Mouse (Mus musculus) heart, embryonic 16.5 days (tissue): ENCODE results near the gene Cdkl4. TPM values are rescaled to one million over a fixed set of nuclear protein-coding genes. Genes with fewer than 3 reads are reported as not detected.

Experiments used
- ATAC-seq: fragments of 200-750 bp; cut with Nextera tagmentation; replicated peaks from 2 replicates; pipeline ENCODE4 v1.8.0; 2017; ENCODE audit warnings: moderate number of reproducible peaks; ENCODE audit not compliant: insufficient read depth, low FRiP score; ENCODE audit errors: extremely low read depth
- H3K27ac ChIP-seq: fragments of 300-500 bp; sonication (generic); 2 replicates; pipeline ENCODE4 v1.5.1; 2014; ENCODE audit warnings: mild to moderate bottlenecking, low read length, control low read depth, moderate library complexity
- H3K27me3 ChIP-seq: fragments of 300-500 bp; sonication (generic); 2 replicates; pipeline ENCODE4 v1.6.1; 2014; ENCODE audit warnings: low read length, mixed read lengths; ENCODE audit not compliant: control insufficient read depth, insufficient read depth
- H3K36me3 ChIP-seq: fragments of 300-500 bp; sonication (generic); 2 replicates; pipeline ENCODE4 v1.6.1; 2014; ENCODE audit not compliant: control insufficient read depth, insufficient read depth
- H3K4me1 ChIP-seq: fragments of 300-500 bp; sonication (generic); 2 replicates; pipeline ENCODE4 v1.6.1; 2014; ENCODE audit warnings: low read length, mixed read lengths; ENCODE audit not compliant: control insufficient read depth, insufficient read depth
- H3K4me2 ChIP-seq: fragments of 300-500 bp; sonication (generic); 2 replicates; pipeline ENCODE4 v1.6.1; 2014; ENCODE audit warnings: low read depth, mild to moderate bottlenecking, control low read depth, low read length
- H3K4me3 ChIP-seq: fragments of 300-500 bp; sonication (generic); 2 replicates; pipeline ENCODE4 v1.5.1; 2014; ENCODE audit warnings: mild to moderate bottlenecking, control low read depth, low read length
- H3K9ac ChIP-seq: fragments of 300-500 bp; sonication (generic); 2 replicates; pipeline ENCODE4 v1.6.1; 2014; ENCODE audit warnings: low read length, control low read depth
- H3K9me3 ChIP-seq: fragments of 300-500 bp; sonication (generic); replicated peaks from 2 replicates; pipeline ENCODE4 v1.6.1; 2016; ENCODE audit warnings: low read length; ENCODE audit not compliant: control insufficient read depth
- WGBS: fragments of 180-500 bp; shearing (Covaris S2); extraction: QIAGEN DNeasy Blood & Tissue Kit; methylation state at CpG from one replicate; pipeline ENCODE4 v1.1.7; 2014; 5-methylcytosine and 5-hydroxymethylcytosine counted together
- polyA plus RNA-seq: library from polyadenylated mRNA; unstranded; fragments of >200 nt; fragmentation: Nextera tagmentation; extraction: Ambion mirVana; gene quantifications from 2 replicates; pipeline ENCODE4 v1.2.1, GENCODE M21; 2015

The Cdkl4 gene
- 0.14 and 0.32 TPM in 2 replicates for polyA plus RNA-seq

DNA sequence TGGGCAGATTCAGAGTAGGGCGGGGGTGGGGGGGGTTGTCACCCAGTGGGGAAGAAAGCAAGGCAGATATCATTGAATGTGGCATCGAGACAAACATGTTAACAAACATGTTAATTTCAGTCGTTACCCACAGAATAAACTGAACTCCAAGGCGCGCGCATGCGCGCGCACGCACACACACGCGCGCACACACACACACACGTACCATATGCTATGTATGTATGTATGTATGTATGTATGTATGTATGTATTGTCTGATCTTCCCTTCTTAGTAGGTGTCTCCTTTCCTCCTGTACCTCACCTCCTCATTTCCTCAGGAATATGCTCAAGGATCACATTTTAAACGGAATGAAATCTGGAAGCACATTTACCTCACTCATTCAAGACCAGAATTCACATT is at the start of gene Cdkl4:
Gene Cdkl4, minus strand, starts transcription at position 175 of the 400 bp plus-strand sequence.
- peak within 1 kb of the TSS; percentile 60 for H3K9ac ChIP-seq
- no peak for ATAC-seq
- H3K4me2 ChIP-seq = peak within 1 kb of the TSS; percentile 93
- WGBS = 72% methylated on average over 15 of the region's 15 CpGs
- H3K4me1 ChIP-seq = peaks cover 8% of the 10 kb centered on the region
- H3K36me3 ChIP-seq = peaks cover 7% of the 10 kb centered on the region; the same call in 1 of the 2 replicates
- H3K9me3 ChIP-seq = 0 out of 2 replicates have a peak, but pooled peaks cover 2% of the 10 kb centered on the region
- H3K4me3 ChIP-seq = peak within 1 kb of the TSS; percentile 56
- H3K27ac ChIP-seq = no peak within 1 kb of the TSS
- no peaks in the 10 kb centered on the region for H3K27me3 ChIP-seq

DNA sequence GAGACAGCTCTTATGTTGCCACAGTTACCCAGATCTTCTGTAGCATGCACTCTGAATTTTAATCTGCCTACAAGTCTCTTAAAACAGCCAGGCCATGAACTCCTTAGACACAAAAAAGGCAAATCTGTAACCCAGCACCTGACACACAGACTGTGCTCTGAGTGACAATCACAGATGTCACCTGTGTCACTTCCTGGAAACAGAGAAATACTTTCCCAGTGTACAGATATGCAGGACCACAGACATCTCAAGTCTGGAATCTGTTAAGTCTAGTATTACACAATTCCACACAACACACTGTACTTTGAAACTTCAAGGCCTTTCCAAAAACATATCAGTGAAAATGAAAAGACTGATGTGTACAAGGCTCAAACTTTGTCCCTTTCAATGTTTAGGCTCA is 47.4 kb upstream of the Cdkl4 start:
- no peak overlapping the region for H3K4me3 ChIP-seq
- no peaks in the 10 kb centered on the region for H3K9me3 ChIP-seq
- no peak overlapping the region for H3K9ac ChIP-seq
- no peak for ATAC-seq
- H3K36me3 ChIP-seq = peaks cover 4% of the 10 kb centered on the region; the same call in 1 of the 2 replicates
- no peak overlapping the region for H3K27ac ChIP-seq
- no peaks in the 10 kb centered on the region for H3K27me3 ChIP-seq
- H3K4me1 ChIP-seq = no peaks in the 10 kb centered on the region
- no peak overlapping the region for H3K4me2 ChIP-seq

DNA sequence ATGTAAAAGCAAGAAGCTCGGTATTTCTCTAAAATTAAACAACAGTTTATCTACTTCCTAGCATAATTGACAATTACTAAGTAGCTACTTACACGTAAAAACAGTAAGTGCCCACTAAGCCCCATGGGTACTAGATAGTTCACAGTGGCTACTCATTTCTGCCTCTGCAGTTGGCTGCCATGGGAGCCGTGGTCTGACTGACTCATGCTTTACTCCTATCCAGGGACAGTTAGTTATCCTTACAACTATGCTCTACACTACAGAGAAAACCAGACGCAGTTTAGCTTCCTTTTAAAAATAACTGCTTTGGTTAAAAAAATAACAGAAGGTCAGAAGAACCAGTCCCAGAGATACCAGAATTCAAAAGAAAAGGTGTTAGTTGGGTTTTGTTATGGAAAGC is 44.1 kb upstream of the Cdkl4 start:
- no peak for ATAC-seq
- Histone ChIP-seq H3K27ac (no peak overlapping the region), H3K27me3 (no peaks in the 10 kb centered on the region), H3K9ac (no peak overlapping the region), H3K36me3 (peaks cover 4% of the 10 kb centered on the region; the same call in 1 of the 2 replicates), H3K4me1 (0 out of 2 replicates have a peak, but pooled peaks cover 3% of the 10 kb centered on the region), H3K4me2 (no peak overlapping the region), H3K4me3 (no peak overlapping the region), H3K9me3 (no peaks in the 10 kb centered on the region)
- WGBS = 72% methylated on average over 4 of the region's 4 CpGs

DNA sequence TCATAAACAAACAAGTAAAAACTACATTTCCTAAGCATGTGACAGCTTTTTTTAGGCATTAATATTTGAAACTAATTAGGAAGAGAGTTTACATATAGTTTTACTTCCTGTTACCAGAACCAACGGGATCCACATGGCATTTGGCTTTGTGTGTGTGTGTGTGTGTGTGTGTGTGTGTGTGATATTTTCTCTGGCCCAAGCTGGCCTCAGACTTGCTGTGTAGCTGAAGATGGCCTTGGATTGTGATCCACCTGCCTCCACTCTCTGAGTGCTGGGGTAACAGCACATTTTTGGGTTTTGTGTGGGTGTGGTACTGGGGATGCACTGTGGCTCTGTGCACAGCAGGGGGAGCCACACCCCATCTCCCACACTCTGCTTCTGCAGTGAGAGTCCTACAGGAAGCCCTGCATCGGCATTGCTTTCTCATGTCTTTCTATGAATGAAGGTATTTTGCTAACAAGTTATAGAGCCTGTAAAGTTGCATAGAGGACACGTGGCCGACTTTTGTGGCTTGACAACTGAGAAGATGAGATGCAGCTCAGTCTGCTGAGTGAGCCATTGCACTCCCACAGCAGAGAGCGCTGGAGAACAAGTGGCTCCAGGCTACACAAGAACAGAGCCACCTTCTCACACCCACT is 43.3 kb upstream of the Cdkl4 start:
- Histone ChIP-seq H3K4me1 (0 out of 2 replicates have a peak, but pooled peaks cover 3% of the 10 kb centered on the region), H3K9ac (no peak overlapping the region), H3K36me3 (peaks cover 4% of the 10 kb centered on the region; the same call in 1 of the 2 replicates), H3K4me2 (no peak overlapping the region), H3K27me3 (no peaks in the 10 kb centered on the region), H3K27ac (no peak overlapping the region), H3K9me3 (no peaks in the 10 kb centered on the region), H3K4me3 (no peak overlapping the region)
- peak; percentile 58 for ATAC-seq
- WGBS = 51% methylated on average over 5 of the region's 5 CpGs

DNA sequence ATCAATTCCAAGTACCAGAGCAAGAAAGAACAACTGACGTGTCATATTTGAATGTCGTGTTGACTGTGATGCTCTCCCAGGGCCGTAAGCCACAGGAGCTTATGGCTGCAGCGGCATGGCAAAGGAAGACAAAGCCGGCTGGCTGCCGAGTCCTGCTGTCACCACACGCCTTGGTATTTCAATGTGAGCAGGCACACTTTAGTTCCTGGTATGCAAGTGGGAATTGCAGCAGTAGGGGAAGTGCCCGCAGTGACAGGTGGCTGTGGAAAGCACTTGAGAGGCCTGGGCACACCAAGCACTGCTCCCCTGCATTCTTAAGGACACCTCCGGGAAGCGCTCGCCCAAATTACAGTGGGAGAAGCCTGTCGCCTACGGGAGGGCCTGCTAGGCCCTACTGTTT is 41.9 kb upstream of the Cdkl4 start:
- Histone ChIP-seq H3K4me1 (0 out of 2 replicates have a peak, but pooled peaks cover 3% of the 10 kb centered on the region), H3K9ac (no peak overlapping the region), H3K27me3 (no peaks in the 10 kb centered on the region), H3K36me3 (peaks cover 16% of the 10 kb centered on the region), H3K4me2 (no peak overlapping the region), H3K9me3 (no peaks in the 10 kb centered on the region), H3K27ac (no peak overlapping the region), H3K4me3 (no peak overlapping the region)
- WGBS = 61% methylated on average over 13 of the region's 13 CpGs
- peak; percentile 69 for ATAC-seq

DNA sequence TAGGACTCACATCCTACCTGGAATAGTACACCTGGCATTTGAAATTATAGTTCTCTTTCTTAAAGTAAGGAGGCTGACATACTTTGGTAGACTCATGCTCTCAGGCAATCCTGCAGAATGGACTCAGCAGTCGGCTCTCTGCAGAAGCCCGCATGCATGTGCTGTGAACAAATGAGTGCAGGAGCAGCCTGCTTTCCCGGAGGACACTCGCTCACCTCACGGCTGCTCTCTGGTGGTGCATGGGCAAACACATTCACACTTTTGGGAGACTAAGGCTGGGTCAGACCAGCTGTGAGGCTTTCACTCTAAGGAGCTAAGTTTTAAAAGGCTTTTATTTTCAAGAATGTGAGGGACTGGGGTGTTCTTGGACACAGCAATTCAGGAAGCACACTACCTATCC is 41.3 kb upstream of the Cdkl4 start:
- H3K4me3 ChIP-seq = no peak overlapping the region
- no peak overlapping the region for H3K4me2 ChIP-seq
- 79% methylated on average over 5 of the region's 5 CpGs for WGBS
- H3K9ac ChIP-seq = no peak overlapping the region
- no peak for ATAC-seq
- H3K36me3 ChIP-seq = peaks cover 17% of the 10 kb centered on the region
- 0 out of 2 replicates have a peak, but pooled peaks cover 3% of the 10 kb centered on the region for H3K4me1 ChIP-seq
- no peak overlapping the region for H3K27ac ChIP-seq
- H3K27me3 ChIP-seq = no peaks in the 10 kb centered on the region
- no peaks in the 10 kb centered on the region for H3K9me3 ChIP-seq

DNA sequence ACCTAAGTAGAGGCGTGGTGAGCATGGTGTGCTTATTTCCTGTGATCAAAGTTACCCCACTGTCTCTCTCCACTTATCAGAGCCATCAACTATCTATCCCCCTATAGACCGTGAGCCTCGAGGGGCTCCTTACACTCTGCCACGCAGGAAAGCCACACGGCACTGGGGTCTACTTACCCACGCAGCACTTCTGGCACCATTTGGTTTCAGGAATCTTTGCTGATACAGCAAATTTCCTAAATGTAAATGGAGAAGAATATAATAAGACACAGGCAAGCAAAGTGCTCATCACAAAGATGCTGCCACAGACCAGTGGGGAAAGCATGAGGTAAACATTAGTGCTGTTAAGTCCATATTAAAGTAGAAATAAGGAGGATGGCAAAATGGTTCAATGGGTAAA is 26.2 kb upstream of the Cdkl4 start:
- Histone ChIP-seq H3K27me3 (no peaks in the 10 kb centered on the region), H3K4me2 (no peak overlapping the region), H3K27ac (no peak overlapping the region), H3K36me3 (peaks cover 72% of the 10 kb centered on the region), H3K4me3 (no peak overlapping the region), H3K4me1 (no peaks in the 10 kb centered on the region), H3K9me3 (no peaks in the 10 kb centered on the region), H3K9ac (no peak overlapping the region)
- no peak for ATAC-seq
- 89% methylated on average over 6 of the region's 6 CpGs for WGBS

DNA sequence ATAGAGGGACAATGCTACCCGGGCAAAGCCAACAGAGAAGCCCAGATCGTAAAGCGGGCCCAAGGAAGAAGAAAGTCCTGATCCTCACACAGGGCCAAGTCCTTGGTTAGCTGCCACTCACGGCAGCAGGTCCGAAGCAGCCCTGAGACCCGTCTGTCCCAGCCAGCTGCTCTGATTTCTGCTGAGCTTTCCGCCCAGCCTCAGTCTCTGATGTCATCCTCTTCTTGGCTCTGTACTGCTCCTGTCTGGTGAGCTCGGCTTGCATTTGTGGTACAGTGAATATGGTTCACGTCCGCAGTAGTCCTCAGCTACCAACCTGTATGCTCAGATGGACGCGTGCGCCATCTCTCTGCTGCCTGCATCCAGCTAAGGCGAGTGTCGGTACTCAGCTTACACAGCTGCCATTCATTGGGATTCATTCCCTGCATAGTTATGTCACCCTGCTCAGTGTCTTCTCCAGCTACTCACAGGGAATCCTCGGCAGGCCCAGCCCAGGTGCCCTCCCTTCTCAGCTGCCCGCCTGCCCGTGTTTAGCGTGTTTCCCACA is 25.5 kb upstream of the Cdkl4 start:
- Histone ChIP-seq H3K9me3 (no peaks in the 10 kb centered on the region), H3K9ac (no peak overlapping the region), H3K36me3 (peaks cover 66% of the 10 kb centered on the region), H3K27ac (no peak overlapping the region), H3K4me1 (no peaks in the 10 kb centered on the region), H3K4me3 (no peak overlapping the region), H3K4me2 (no peak overlapping the region), H3K27me3 (no peaks in the 10 kb centered on the region)
- 89% methylated on average over 19 of the region's 19 CpGs for WGBS
- ATAC-seq = no peak

DNA sequence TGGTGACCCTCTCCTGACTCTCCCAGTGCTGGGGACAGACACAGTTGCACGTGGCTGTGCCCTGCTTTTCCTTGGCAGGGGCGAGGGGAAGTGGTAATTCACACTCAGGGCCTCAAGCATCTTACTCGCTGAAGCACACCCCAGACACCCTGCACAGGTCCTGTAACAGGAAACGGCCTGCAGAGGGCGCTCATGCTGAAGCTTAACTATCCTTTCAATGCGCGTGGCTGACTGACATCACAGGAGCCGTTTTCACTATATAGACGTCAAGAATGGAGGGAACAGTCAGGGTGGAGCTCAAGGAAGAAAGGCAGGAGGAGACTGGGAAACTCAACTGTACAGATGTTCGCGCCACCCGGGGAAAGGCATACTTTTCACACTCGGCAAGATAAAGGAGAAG is 23.8 kb upstream of the Cdkl4 start:
- H3K4me3 ChIP-seq = no peak overlapping the region
- H3K27ac ChIP-seq = no peak overlapping the region
- no peak overlapping the region for H3K4me2 ChIP-seq
- no peaks in the 10 kb centered on the region for H3K27me3 ChIP-seq
- no peaks in the 10 kb centered on the region for H3K4me1 ChIP-seq
- ATAC-seq = no peak
- no peak overlapping the region for H3K9ac ChIP-seq
- H3K9me3 ChIP-seq = no peaks in the 10 kb centered on the region
- peaks cover 67% of the 10 kb centered on the region for H3K36me3 ChIP-seq
- 60% methylated on average over 13 of the region's 13 CpGs for WGBS
